Mouse (Mus musculus) ES-E14 (cell line): ENCODE measurements around the gene Ddx23.

Experiments used
- MAFK ChIP-seq: IDR thresholded peaks from 2 replicates; pipeline ENCODE4 v1.6.1; 2014; ENCODE audit warnings: mild to moderate bottlenecking, low read depth, low read length, inconsistent platforms; ENCODE audit not compliant: insufficient read depth
- ZC3H11A ChIP-seq: IDR thresholded peaks from 2 replicates; pipeline ENCODE4 v1.6.1; 2012; ENCODE audit warnings: low read depth, mild to moderate bottlenecking, inconsistent platforms, low read length, borderline replicate concordance

- no peak for TF ChIP-seq MAFK
- TF ChIP-seq ZC3H11A: no peak
Observed at GRCm38 (mm10) chr15:98633822-98634470, 28.7 kb downstream of the Ddx23 start.
